Mouse (Mus musculus) limb, embryonic 11.5 days (tissue): ENCODE data around the gene Gsx1. TPM values are rescaled to one million over a fixed set of nuclear protein-coding genes. Genes with fewer than 3 reads are reported as not detected.

Source experiments
- ATAC-seq: fragments of 200-750 bp; cut with Nextera tagmentation; 2 replicates; pipeline ENCODE4 v1.8.0; 2017; ENCODE audit warnings: low read depth; ENCODE audit not compliant: insufficient number of reproducible peaks, low FRiP score, low TSS enrichment
- DNase-seq: peaks from one replicate; pipeline ENCODE4 v3.0.0-alpha.2; 2015; ENCODE audit warnings: low spot score
- H3K27ac ChIP-seq: fragments of 300-500 bp; sonication (generic); replicated peaks from 2 replicates; pipeline ENCODE4 v1.5.1; 2014; ENCODE audit warnings: low read depth, mild to moderate bottlenecking, low read length
- H3K27me3 ChIP-seq: fragments of 300-500 bp; sonication (generic); 2 replicates; pipeline ENCODE4 v1.6.1; 2014; ENCODE audit warnings: mild to moderate bottlenecking, low read length, mixed read lengths; ENCODE audit not compliant: control insufficient read depth, insufficient read depth
- H3K36me3 ChIP-seq: fragments of 300-500 bp; sonication (generic); 2 replicates; pipeline ENCODE4 v1.6.1; 2014; ENCODE audit warnings: mild to moderate bottlenecking, low read length, moderate library complexity, mixed read lengths; ENCODE audit not compliant: control insufficient read depth, insufficient read depth
- H3K4me1 ChIP-seq: fragments of 300-500 bp; sonication (generic); 2 replicates; pipeline ENCODE4 v1.6.1; 2014; ENCODE audit warnings: low read length, mixed read lengths; ENCODE audit not compliant: control insufficient read depth, insufficient read depth
- H3K4me2 ChIP-seq: fragments of 300-500 bp; sonication (generic); 2 replicates; pipeline ENCODE4 v1.6.1; 2014; ENCODE audit warnings: low read depth, mild to moderate bottlenecking, moderate library complexity; ENCODE audit not compliant: severe bottlenecking
- H3K4me3 ChIP-seq: fragments of 300-500 bp; sonication (generic); 2 replicates; pipeline ENCODE4 v1.5.1; 2014; ENCODE audit warnings: low read depth, low read length
- H3K9ac ChIP-seq: fragments of 300-500 bp; sonication (generic); 2 replicates; pipeline ENCODE4 v1.6.1; 2014; ENCODE audit warnings: mild to moderate bottlenecking, low read length
- H3K9me3 ChIP-seq: fragments of 300-500 bp; sonication (generic); 2 replicates; pipeline ENCODE4 v1.6.1; 2016; ENCODE audit warnings: low read length; ENCODE audit not compliant: control insufficient read depth
- WGBS: fragments of 180-500 bp; shearing (Covaris S2); extraction: QIAGEN DNeasy Blood & Tissue Kit; methylation state at CpG from one replicate; pipeline ENCODE4 v1.1.7; 2014; 5-methylcytosine and 5-hydroxymethylcytosine counted together
- polyA plus RNA-seq: library from polyadenylated mRNA; unstranded; fragments of >200 nt; fragmentation: Nextera tagmentation; extraction: Ambion mirVana; gene quantifications from 2 replicates; pipeline ENCODE4 v1.2.1, GENCODE M21; 2014

Gene Gsx1
- polyA plus RNA-seq, 1 experiment from 2014 or later = not detected

- no peak overlapping the region for H3K4me3 ChIP-seq
- H3K4me2 ChIP-seq = no peak overlapping the region
- no peaks in the 10 kb centered on the region for H3K9me3 ChIP-seq
- WGBS = 80% methylated on average over 6 of the region's 6 CpGs
- no peak for ATAC-seq
- H3K36me3 ChIP-seq = no peaks in the 10 kb centered on the region
- no peaks in the 10 kb centered on the region for H3K4me1 ChIP-seq
- no peak overlapping the region for H3K27ac ChIP-seq
- H3K27me3 ChIP-seq = no peaks in the 10 kb centered on the region
- DNase-seq = no peak
- no peak overlapping the region for H3K9ac ChIP-seq
Observed at GRCm38 (mm10) chr5:147165060-147165459, 23.4 kb upstream of the Gsx1 start.

GRCm38 (mm10) chr5:147170088-147170487 lies 18.4 kb upstream of the Gsx1 start:
- H3K4me2 ChIP-seq = no peak overlapping the region
- no peaks in the 10 kb centered on the region for H3K36me3 ChIP-seq
- no peaks in the 10 kb centered on the region for H3K27me3 ChIP-seq

GRCm38 (mm10) chr5:147174046-147174445 lies 14.4 kb upstream of the Gsx1 start:
- Histone ChIP-seq H3K36me3 (no peaks in the 10 kb centered on the region), H3K4me3 (no peak overlapping the region), H3K4me2 (no peak overlapping the region), H3K9ac (no peak overlapping the region), H3K4me1 (no peaks in the 10 kb centered on the region), H3K9me3 (no peaks in the 10 kb centered on the region), H3K27me3 (no peaks in the 10 kb centered on the region), H3K27ac (no peak overlapping the region)
- 85% methylated on average over 3 of the region's 3 CpGs for WGBS
- ATAC-seq (no peak), DNase-seq (no peak)

More at GRCm38 (mm10) chr5:147170088-147170487, 18.4 kb upstream of the Gsx1 start:
- Histone ChIP-seq H3K4me3 (no peak overlapping the region), H3K9ac (no peak overlapping the region), H3K27ac (no peak overlapping the region), H3K9me3 (no peaks in the 10 kb centered on the region), H3K4me1 (no peaks in the 10 kb centered on the region)
- WGBS = 68% methylated on average over 7 of the region's 7 CpGs
- DNase-seq (no peak), ATAC-seq (no peak)

- DNase-seq = peak; percentile 28
Observed at GRCm38 (mm10) chr5:147185174-147185915, 3.2 kb upstream of the Gsx1 start.

GRCm38 (mm10) chr5:147186001-147186431 lies 2.5 kb upstream of the Gsx1 start:
- Histone ChIP-seq H3K4me2 (peak overlapping the region; percentile 17; the same call in 1 of the 2 replicates), H3K27me3 (peaks cover 61% of the 10 kb centered on the region), H3K9me3 (peaks cover 3% of the 10 kb centered on the region; the same call in 1 of the 2 replicates), H3K4me3 (peak overlapping the region; percentile 5; the same call in 1 of the 2 replicates), H3K27ac (no peak overlapping the region), H3K36me3 (no peaks in the 10 kb centered on the region), H3K4me1 (peaks cover 4% of the 10 kb centered on the region), H3K9ac (no peak overlapping the region)
- DNase-seq = peak; percentile 52
- ATAC-seq = peak; percentile 15; the same call in 1 of the 2 replicates
- WGBS = under 1% methylated on average over 26 of the region's 26 CpGs

More at GRCm38 (mm10) chr5:147185174-147185915, 3.2 kb upstream of the Gsx1 start:
- 6% methylated on average over 19 of the region's 19 CpGs for WGBS
- no peaks in the 10 kb centered on the region for H3K36me3 ChIP-seq
- peaks cover 54% of the 10 kb centered on the region for H3K27me3 ChIP-seq
- H3K27ac ChIP-seq = no peak overlapping the region
- no peak overlapping the region for H3K9ac ChIP-seq
- H3K9me3 ChIP-seq = peaks cover 3% of the 10 kb centered on the region; the same call in 1 of the 2 replicates
- H3K4me2 ChIP-seq = no peak overlapping the region
- peak overlapping the region; percentile 5; the same call in 1 of the 2 replicates for H3K4me3 ChIP-seq
- ATAC-seq = no peak
- peaks cover 4% of the 10 kb centered on the region for H3K4me1 ChIP-seq

- DNase-seq = peak; percentile 31
- H3K27me3 ChIP-seq = peaks cover 71% of the 10 kb centered on the region
- peaks cover 4% of the 10 kb centered on the region for H3K4me1 ChIP-seq
- H3K9me3 ChIP-seq = peaks cover 3% of the 10 kb centered on the region; the same call in 1 of the 2 replicates
- no peaks in the 10 kb centered on the region for H3K36me3 ChIP-seq
- H3K9ac ChIP-seq = no peak overlapping the region
- H3K4me2 ChIP-seq = no peak overlapping the region
- no peak overlapping the region for H3K4me3 ChIP-seq
- under 1% methylated on average over 37 of the region's 37 CpGs for WGBS
- ATAC-seq = no peak
- no peak overlapping the region for H3K27ac ChIP-seq
Observed at GRCm38 (mm10) chr5:147186781-147187551, 1.5 kb upstream of the Gsx1 start.

- Histone ChIP-seq H3K27me3 (peaks cover 78% of the 10 kb centered on the region), H3K9ac (no peak overlapping the region), H3K9me3 (peaks cover 3% of the 10 kb centered on the region; the same call in 1 of the 2 replicates), H3K36me3 (no peaks in the 10 kb centered on the region), H3K4me3 (no peak overlapping the region), H3K4me2 (no peak overlapping the region), H3K27ac (no peak overlapping the region), H3K4me1 (peaks cover 4% of the 10 kb centered on the region)
- ATAC-seq (no peak), DNase-seq (peak; percentile 28)
- 3% methylated on average over 25 of the region's 25 CpGs for WGBS
Observed at GRCm38 (mm10) chr5:147187552-147188170, 835 bp upstream of the Gsx1 start.

- H3K9ac ChIP-seq = no peak overlapping the region
Observed at GRCm38 (mm10) chr5:147189156-147189555, 660 bp downstream of the Gsx1 start.

More at GRCm38 (mm10) chr5:147189156-147189555, 660 bp downstream of the Gsx1 start:
- DNase-seq (peak; percentile 26), ATAC-seq (no peak)
- peaks cover 4% of the 10 kb centered on the region for H3K4me1 ChIP-seq
- H3K4me2 ChIP-seq = peak overlapping the region; percentile 32
- no peak overlapping the region for H3K27ac ChIP-seq
- H3K9me3 ChIP-seq = no peaks in the 10 kb centered on the region
- 2% methylated on average over 28 of the region's 28 CpGs for WGBS
- peaks cover 90% of the 10 kb centered on the region for H3K27me3 ChIP-seq
- peak overlapping the region; percentile 12; the same call in 1 of the 2 replicates for H3K4me3 ChIP-seq
- no peaks in the 10 kb centered on the region for H3K36me3 ChIP-seq
